Mouse (Mus musculus) right cerebral cortex, adult 18-20 months (tissue): Measurements from ENCODE around the gene BC003965.

Experiments
- DNase-seq: peaks from one replicate; pipeline ENCODE4 v3.0.0; 2022; ENCODE audit warnings: mixed read lengths

BC003965 gene

GRCm38 (mm10) chr17:25184129-25184691 lies at the start of gene BC003965:
Gene BC003965, plus strand, starts transcription at chr17:25184554.
- DNase-seq, result peak; percentile 98

- no peak for DNase-seq
Measured at GRCm38 (mm10) chr17:25135622-25136021, 48.7 kb upstream of the BC003965 start.

- no peak for DNase-seq
Measured at GRCm38 (mm10) chr17:25138803-25139202, 45.6 kb upstream of the BC003965 start.

GRCm38 (mm10) chr17:25139960-25140359 lies 44.4 kb upstream of the BC003965 start:
- DNase-seq, result no peak

GRCm38 (mm10) chr17:25162161-25162560 lies 22.2 kb upstream of the BC003965 start, which contains the start of gene Ccdc154:
Gene Ccdc154, plus strand, starts transcription at chr17:25162461.
- no peak for DNase-seq

- no peak for DNase-seq
Measured at GRCm38 (mm10) chr17:25163387-25163786, 21.0 kb upstream of the BC003965 start.

- no peak for DNase-seq
Measured at GRCm38 (mm10) chr17:25164770-25165169, 19.6 kb upstream of the BC003965 start.

GRCm38 (mm10) chr17:25165970-25166671 lies 18.2 kb upstream of the BC003965 start:
- DNase-seq, result no peak

- DNase-seq, result no peak
Measured at GRCm38 (mm10) chr17:25169706-25170105, 14.6 kb upstream of the BC003965 start.

- no peak for DNase-seq
Measured at GRCm38 (mm10) chr17:25172558-25172957, 11.8 kb upstream of the BC003965 start.

- DNase-seq, result no peak
Measured at GRCm38 (mm10) chr17:25175411-25175810, 8.9 kb upstream of the BC003965 start, which contains the start of gene Gm38655. Gene Gm38655, minus strand, starts transcription at chr17:25175471.

- no peak for DNase-seq
Measured at GRCm38 (mm10) chr17:25183232-25183631, 1.1 kb upstream of the BC003965 start.

GRCm38 (mm10) chr17:25184961-25185360 lies 607 bp downstream of the BC003965 start:
- no peak for DNase-seq

- no peak for DNase-seq
Measured at GRCm38 (mm10) chr17:25187784-25188149, 3.4 kb downstream of the BC003965 start.

- DNase-seq, result peak; percentile 67
Measured at GRCm38 (mm10) chr17:25188150-25189031, 4.0 kb downstream of the BC003965 start, which contains the start of gene Unkl. Gene Unkl, plus strand, starts transcription at chr17:25188397.

GRCm38 (mm10) chr17:25189091-25189490 lies 4.7 kb downstream of the BC003965 start:
- no peak for DNase-seq

GRCm38 (mm10) chr17:25202401-25202800 lies 18.0 kb downstream of the BC003965 start:
- no peak for DNase-seq

- DNase-seq, result no peak
Measured at GRCm38 (mm10) chr17:25210006-25210405, 25.7 kb downstream of the BC003965 start.

- no peak for DNase-seq
Measured at GRCm38 (mm10) chr17:25210680-25211466, 26.5 kb downstream of the BC003965 start.

- peak; percentile 42 for DNase-seq
Measured at GRCm38 (mm10) chr17:25211705-25212104, 27.4 kb downstream of the BC003965 start.

GRCm38 (mm10) chr17:25215431-25215830 lies 31.1 kb downstream of the BC003965 start:
- no peak for DNase-seq

GRCm38 (mm10) chr17:25218967-25219366 lies 34.6 kb downstream of the BC003965 start:
- DNase-seq, result no peak
